Mouse (Mus musculus) cerebellum, adult 2 months (tissue): Measurements from ENCODE around the gene Arl15.

Source experiments
- CTCF ChIP-seq: fragments of 200-500 bp; IDR thresholded peaks from 2 replicates; pipeline ENCODE4 v1.5.1; 2011; ENCODE audit warnings: low read depth, mild to moderate bottlenecking, control low read depth, low read length, moderate library complexity, borderline replicate concordance; ENCODE audit not compliant: insufficient read depth
- POLR2A ChIP-seq: fragments of 200-500 bp; IDR thresholded peaks from 2 replicates; pipeline ENCODE4 v1.6.1; 2011; ENCODE audit warnings: low read length, control low read depth, borderline replicate concordance; ENCODE audit not compliant: insufficient read depth

DNA sequence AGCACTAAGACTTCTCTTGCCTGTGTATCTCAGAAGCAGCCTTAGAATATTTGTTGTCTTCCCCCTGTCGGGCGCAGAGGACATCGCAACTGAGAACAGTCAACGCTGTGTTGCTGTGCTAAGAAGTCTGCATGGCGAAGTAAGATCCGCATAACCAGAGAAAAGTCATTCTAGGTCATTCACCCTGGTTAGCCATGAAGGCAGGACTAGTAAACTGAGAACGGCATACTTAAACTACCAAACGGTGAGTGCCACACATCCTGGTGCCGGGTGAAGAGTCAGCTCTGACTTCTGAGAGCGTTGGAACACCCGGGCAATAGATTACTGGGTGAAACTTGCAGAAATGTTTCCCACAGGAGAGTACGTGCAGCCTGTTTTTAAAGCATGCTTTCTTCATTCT, 320.3 kb downstream of the Arl15 start:
- TF ChIP-seq CTCF: no peak
- TF ChIP-seq POLR2A: no peak
